Mouse (Mus musculus): ENCODE results near the gene Extl2. TPM values are rescaled to one million over a fixed set of nuclear protein-coding genes. Genes with fewer than 3 reads are reported as not detected.

Gene Extl2
- total RNA-seq (2021) = 10 to 100 TPM; 16.7 to 18.1 TPM

DNA sequence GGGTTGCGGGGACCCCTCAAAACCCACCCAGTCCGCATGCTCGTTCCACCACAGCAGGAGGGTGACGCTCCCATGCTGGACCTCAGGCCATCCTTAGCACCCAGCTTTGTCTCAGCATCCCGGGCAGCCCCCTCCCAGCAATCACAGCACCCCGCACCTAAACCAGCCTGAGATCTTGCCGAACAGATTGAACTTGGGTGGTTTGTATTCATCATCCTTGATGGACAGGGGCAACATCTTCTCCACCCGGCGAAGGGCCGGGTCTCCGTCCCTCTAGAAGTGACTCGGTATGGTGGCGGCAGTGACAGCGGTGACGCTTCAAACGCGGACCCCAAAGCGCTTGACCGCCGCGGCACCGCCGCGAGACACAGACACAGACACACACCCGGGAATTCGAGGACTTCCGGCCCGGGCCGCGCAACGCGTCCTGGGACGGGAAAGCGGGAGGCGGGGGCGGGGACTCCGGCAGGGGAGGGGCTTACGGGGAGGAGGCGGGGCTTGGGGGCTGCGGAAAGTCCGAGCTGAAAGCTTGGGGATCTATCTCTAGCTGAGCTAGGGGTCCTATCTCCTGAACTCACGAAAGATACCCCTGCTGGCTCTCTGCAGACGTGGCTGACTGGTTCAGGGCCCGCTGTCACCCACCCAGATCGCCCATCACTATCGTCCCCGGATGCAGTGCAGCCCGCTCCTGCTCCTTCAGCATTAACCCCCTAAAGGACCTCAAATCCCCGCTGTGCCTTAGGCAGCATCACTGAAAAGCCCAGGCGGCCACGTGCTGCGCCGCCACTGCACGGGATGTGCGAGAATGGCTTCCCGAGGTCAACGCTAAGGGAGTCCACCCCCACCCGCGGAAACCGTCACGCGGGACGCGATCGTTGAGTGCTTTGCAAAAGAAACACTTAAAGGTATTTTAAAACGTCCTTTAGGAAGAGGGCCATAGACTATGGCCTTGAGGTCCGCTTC, at the start of gene Extl2, which contains the start of gene Slc30a7:
TSS of gene Extl2 (plus strand) at position 485 of the 963 bp plus-strand sequence.
TSS of gene Slc30a7 (minus strand) at position 429 of the 963 bp plus-strand sequence.
- intact Hi-C loops (cut with DNase I) = no loop called here
- DNase-seq = peak; percentile 87 to 89

DNA sequence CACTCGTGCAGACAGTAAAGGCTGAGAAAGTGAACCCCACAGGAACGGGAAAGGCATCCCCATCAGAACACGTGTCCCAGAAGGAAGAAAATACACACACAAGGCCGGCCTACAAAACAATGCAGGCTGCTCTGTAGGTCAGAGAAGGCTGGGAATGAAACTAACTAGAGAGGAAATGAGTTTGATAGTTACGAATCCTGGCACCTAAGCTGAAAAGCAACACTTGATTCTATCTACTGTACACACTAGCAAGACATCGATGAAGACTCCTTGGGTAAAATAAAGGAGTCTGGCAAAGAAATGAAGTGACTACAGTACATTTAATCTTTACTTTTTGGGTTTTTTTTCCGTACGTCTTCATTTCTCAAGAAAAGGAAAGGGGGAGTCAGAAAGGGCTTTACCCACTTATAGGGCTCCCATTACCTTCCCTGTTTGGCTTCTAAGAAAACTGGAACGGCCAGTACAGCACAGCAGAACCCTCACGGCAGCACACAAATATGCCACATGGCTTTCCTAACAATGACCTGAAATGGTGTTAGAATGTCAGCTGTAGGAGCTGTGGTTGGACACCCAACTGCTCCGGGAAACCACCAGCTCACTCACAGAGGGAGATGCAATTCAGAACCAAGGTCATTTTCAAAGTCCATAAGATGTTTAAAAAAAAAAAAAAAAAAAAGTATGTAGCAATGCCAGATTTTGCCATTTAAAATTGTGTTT, 45.8 kb upstream of the Extl2 start:
- no peak for DNase-seq
- intact Hi-C loops (cut with DNase I) = no loop called here

DNA sequence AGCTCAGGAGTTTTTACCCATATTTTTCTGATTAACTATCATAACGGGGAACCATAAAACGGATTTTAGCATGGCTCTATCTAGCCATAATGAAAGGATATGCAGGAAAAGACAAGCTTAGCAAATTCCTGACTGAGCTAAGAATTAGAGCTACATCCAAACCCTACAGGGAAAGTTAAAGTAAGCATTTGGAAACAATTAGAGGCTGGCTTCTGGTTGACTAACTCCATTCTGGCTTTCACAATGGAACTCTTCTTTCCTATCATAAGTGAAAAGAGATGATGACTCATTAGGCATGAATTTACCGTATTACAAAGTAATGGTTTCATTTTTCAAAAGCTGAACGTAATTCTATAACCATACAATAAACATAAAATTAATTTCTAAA, 45.2 kb upstream of the Extl2 start:
- intact Hi-C loops (cut with DNase I) = no loop called here

DNA sequence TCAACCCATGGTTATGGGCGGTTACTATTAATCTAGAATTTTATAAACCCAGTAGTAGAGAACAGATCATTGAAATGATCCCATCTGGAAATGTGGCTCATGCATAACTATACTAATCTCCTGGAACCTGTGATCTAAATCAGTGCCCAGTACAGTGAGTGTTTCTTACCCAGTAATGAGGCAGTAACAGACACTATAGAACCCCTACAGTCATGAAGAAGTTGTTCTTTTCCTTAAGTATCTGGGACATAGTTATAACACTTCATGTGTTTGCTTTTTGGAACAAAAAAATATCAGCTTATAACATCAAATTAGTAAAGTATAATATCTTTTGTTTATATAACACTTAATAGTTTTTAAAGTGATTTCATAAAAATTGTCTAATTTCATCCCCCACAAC, 43.7 kb upstream of the Extl2 start:
- intact Hi-C loops (cut with DNase I) = no loop called here
- DNase-seq = no peak

More for the DNA sequence above, 45.2 kb upstream of the Extl2 start:
- DNase-seq = no peak

DNA sequence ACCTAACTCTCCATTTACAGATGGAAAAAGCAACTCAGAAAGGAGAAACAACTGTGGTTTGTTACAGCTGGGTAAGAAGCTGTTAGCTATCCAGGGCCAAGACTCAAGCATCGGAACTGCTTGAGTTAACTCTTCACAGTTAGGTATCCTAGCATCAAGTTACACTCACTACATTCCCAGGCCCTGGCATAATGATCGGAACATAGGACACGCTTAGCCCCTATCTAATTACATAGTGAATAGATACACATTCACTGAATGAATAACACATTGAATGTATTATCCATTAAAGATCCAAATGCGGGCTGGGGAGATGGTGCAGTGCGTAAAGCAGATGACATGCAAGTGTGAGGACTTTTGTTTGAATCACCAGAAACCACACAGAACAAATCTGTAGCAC, 43.2 kb upstream of the Extl2 start:
- DNase-seq = no peak
- intact Hi-C loops (cut with DNase I) = no loop called here

DNA sequence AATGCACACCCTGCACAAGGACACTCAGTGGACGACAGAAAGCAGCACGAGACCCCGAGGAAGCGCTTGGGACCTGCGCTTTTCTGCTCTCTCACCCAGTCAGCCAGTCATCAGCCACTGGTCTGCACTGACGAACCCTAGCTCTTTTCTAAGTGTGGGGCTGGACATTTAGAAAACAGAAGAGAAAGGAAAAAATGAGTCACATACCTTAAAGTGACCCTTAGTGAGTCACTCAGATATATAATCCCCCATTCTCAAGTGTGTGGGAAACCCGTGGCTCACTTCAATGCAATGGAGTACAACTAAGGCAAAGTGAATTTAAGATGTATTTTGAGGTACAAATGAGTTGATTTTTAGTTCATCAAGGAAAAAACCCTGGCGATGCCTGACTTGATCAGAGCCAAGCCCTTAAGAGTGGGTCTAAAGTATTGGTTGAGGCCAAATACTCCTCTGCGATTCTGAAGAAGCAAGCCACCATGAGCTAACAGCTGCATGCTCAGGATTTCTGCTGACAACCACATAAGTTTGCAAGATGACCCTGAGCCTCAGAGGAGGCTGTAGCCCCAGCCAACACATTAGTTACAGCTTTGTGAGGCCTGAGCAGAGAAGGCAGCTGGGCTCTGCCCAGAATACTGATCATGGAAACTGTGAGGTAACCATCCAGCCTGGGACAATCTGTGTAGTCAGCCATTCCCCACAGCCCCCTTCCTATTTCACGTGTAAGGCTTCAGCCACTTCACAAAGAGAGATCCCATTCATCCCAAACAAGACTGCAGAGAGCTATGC, 38.3 kb upstream of the Extl2 start:
- intact Hi-C loops (cut with DNase I) = no loop called here
- DNase-seq = peak; percentile 52 to 58

DNA sequence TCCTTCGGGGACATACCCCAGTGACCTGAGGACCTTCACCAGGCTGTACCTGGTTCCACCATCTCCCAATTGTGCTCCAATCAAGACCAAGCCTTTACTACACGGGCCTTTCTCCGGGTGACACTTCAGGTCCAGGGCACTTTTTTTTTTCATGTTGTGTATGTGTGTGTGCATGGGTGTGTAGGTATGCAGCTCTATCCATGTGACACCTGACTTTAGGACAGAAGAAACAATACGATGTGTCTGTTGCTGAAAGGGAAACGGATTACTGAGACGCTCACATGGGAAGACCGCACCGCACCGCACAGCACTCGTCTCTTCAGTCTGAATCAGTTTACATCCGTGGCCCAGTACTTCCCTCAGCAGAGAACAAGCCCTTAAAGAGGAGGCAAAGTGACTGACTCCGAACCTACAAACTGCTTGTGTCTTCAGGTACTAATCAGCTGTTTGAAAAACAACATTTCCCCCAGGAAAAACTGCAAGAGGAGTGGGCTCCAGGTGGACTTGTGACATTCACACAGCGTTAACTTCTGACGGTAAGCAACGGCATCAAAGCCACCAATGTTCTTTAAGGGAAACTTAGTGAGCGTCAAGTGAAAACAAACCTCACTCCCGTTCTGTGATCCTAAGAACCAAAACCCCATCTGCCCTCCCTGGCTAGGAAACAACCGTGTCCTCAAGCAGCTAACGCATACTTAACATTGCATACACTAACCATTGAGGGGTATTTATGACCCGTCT, 36.0 kb upstream of the Extl2 start:
- no peak for DNase-seq
- intact Hi-C loops (cut with DNase I) = no loop called here

DNA sequence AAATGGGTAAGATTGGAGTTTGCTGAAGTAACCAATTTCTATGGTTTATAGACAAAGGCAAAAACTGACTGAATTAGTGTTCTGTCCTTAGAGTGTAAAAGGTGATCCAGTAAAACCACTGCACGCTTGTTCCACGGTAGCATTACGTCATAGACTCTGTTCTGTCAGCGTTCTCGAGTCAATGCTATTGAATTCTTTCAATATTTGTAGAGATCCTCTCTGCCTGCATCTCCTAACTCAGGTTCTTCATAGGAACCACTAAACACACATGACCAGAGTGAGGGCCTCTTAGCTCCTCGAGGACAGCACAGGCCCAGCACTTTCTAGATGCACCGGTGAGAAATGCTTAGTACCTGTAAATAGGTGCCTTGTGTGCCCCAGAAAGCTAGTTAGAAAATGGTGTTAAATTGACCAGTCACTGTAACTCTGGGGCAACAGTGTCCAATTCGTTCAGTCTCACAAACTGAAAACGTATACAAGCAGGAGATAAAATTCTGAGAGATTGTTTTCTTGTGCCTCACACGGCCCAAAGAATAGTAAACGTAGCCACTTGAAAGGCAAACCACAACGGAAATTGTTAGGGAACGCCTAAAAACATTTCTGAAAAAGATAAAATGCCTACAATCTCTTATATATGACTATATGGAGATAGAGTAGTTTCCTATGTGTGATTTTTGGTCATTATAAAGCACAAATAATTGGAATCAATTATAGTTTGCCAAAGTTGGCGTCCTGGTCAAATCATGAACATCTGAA, 35.2 kb upstream of the Extl2 start:
- intact Hi-C loops (cut with DNase I) = no loop called here
- no peak for DNase-seq

DNA sequence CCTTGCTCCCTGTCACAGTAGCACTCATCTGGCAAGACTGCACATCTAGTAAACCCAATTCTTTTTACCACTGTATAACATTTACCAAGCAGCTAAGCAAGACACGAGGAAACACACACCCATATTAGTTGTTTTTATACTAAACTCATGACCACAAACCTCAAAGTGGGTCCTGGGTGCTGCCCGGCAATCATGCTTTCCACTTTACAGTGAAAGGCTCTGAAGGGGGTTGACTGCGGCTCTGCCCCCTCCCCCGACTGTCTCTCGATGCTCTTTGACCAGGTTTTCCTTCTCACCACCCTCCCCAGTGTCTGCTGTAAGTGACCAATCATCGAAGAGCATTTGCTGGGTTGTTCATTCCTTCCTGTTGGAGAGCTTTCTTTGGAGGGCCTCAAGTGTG, 33.0 kb upstream of the Extl2 start:
- no peak for DNase-seq
- intact Hi-C loops (cut with DNase I) = no loop called here

DNA sequence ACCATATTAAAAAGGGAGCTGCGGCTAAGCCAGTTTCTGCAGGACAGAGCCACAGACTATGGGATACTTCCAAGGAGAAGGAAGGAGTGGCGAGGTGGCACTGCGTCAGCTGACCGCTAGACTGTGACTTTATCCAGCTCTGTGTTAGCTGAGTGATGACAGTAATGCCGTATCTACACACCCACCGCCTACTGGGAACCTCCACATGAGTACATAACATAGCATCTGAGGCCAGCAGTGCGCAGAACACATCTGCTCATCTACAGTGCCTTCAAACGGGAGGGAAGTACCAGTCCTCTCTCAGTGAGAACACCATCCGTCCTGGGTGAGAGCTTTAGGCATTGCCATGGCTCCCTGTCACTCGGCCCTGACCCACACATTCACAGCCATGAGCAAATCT, 32.3 kb upstream of the Extl2 start:
- intact Hi-C loops (cut with DNase I) = loop anchor here (5.0 kb wide), 1 partner anchor 38 kb away; no protein-coding TSS in a partner anchor
- peak in 1 of 2 experiments; percentile 37 for DNase-seq

DNA sequence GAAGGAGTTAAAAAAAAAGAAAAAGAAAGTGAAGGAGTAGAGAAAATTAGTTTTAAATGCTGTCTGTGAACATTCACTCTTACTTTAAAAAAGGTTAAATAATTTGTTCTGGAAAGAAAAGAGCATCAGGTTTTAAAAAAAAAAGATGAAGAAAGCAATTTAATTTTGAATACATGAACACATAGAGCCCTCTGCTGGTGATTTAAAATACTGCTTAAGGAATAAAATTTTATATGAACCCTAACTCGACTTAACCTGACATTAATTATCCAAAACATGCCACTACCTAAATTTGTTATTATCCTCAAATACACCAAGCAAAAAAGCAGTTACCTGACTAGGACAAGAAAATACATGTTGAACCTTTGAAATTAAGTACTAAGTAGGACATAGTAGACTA, 28.3 kb upstream of the Extl2 start:
- intact Hi-C loops (cut with DNase I) = loop anchor here (1.0 to 5.0 kb wide), 5 partner anchors 42 to 448 kb away; no protein-coding TSS in a partner anchor
- no peak for DNase-seq

DNA sequence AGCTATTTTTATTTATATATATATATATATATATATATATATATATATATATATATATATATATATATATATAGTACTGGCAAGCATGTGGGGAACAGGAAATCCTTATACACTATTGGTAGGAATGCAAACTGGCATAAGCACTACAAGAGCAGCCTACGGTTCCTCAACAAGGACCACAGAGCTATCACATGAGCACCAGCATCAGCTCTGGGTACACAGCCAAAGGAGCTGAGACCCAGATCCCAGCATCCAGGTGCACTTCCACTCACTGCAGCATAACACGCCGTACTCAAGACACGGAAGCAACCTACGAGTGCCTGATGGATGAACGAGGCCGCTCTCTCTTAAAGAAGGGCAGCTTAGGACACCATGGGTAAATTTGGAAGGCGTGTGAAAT, 24.0 kb upstream of the Extl2 start:
- intact Hi-C loops (cut with DNase I) = no loop called here
- no peak for DNase-seq

DNA sequence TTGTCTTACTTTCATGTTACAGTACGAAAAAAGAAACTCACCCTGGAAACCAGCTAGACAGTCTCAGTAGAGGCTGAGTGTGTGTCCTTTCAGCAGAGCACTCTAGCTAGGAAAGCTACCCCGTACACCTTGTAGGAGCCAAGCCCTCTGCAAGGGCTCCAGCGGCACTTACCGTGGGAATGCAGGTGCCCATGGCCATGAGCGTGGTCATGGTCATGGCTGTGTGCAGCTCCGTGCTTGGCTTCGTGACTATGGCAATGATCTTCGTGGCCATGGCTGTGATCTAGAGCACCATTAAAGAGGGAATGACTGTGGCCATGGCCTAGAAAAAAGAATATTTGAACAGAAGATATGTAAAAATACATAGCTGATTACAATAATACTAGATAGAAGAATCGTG, 22.6 kb upstream of the Extl2 start:
- DNase-seq = no peak
- intact Hi-C loops (cut with DNase I) = no loop called here

DNA sequence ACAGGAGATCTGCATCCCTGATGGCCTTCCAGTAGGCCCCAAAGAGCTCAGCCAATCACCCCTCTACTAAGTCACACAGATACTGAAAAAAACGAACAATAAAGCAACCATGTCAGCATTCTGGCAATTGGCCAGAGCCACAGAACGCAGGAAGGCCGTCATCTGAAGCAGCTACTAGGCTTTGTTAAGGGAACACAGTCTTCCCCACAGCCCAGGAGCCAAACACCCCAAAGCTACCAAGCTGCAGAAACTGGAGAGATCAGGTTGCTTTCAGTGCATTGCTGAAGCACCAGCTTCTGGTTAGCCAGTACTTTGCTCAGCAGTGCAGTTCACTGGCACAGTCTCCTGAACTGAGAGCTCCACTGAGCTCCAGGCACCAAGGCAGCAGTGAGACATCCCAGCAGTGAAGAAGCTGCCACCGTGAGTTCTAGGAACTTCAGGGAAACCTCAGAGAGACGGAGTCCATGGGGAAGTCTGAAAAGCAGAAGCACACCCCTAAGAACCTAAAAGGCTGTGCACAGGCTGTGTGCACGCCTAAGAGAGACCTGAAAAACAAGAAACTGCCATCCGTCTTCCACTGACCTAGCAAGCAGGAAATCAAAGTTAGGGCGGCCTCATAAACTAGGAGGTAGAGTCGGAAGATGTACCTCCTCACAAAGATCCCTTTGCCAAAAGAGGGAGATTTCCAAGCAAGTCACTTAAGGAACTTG, 21.9 kb upstream of the Extl2 start:
- peak; percentile 24 to 43 for DNase-seq
- intact Hi-C loops (cut with DNase I) = no loop called here

DNA sequence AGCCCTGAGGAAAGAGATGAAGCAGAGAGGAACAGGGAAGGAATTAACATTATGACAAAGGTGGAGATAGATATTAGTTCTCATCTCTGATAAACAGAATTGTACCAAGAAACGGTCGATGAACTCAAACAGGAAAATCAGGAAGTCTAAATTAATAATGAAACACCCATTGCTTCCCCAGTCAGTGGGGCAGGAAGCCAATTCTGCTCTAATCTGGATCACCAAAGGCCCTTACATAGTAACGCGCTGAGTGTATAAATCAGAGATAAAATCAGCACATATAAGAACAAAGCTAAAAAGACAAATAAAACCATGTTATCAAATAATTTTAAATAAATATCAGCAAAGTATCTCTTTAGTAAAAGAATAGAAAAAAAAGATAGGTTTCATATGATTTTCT, 15.2 kb upstream of the Extl2 start:
- intact Hi-C loops (cut with DNase I) = no loop called here
- peak in 1 of 2 experiments; percentile 15 for DNase-seq

DNA sequence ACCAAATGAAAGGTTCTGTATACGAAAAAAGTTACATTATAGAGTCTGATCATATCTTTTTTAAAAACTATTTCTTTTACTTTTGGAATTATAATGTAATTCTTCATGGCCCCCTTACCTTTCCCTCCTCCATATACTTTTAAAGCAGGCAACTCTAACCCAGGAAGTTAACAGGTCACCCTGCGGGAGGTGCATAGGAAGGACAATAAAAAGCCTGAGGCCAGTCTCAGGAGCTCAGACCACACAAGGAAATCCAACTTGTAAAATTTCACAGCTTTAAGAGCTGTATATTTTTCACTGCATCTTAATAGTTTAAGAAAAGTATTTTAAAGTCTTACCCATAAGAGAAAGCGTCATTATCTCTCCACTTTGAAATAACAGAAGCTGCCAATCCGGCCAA, 14.7 kb upstream of the Extl2 start:
- no peak for DNase-seq
- intact Hi-C loops (cut with DNase I) = no loop called here

DNA sequence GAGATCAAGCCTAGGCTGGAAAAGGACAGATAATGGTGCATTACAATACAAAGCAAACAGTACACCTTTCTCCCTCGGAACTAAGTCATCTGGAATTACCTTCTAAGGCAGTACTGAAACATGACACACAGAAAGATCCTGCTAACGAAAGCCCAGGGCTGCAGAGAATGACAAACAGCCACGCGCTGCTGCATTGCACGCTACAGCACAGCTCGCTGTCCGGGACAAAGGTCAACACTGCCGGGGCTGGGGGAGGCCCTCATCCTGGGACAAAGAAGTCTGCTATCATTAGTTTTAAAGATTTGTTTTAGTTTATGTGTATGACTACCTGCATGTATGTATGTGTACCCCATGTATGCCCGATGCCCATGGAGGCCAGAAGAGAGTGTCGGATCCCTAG, 14.2 kb upstream of the Extl2 start:
- intact Hi-C loops (cut with DNase I) = no loop called here
- no peak for DNase-seq

DNA sequence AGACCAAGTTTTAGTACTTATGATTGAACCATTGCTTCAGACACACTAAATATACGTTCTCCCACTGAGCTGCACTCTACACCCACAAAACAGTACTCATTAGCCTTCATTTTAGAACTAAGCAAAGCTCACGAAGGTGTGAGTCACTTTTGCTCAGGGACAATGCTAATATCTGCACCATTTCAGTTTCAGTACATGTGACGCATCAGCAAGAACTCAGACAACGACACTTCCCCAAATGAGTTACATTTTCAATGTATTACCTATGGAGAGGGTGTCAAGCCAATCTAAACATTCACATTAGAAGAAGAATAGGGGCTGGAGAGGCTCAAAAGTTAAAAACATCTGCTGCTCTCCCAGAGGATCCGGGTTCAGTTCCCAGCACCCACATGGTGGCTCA, 10.3 kb upstream of the Extl2 start:
- no peak for DNase-seq
- intact Hi-C loops (cut with DNase I) = no loop called here

Measured in heart, postnatal 10 days (tissue).